Mouse (Mus musculus): ENCODE measurements around the gene Gtf2i.

The Gtf2i gene

DNA sequence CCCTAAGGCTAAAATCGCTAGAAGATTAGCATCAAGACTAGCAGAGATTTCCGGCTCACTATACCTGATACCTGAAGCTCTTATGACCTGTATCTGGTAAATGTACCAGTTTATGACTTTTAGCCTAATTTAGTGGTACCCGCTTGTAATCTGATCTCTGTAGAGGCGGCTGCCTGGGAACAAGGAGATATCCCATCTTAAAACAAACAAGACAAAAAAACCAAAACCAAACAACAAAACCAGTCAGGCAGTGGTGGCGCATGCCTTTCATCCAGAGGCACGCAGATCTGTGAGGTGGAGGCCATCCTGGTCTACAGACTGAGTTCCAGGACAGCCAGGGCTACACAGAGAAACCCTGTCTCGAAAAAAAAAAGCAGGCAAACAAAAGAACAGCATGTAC, 7.1 kb upstream of the Gtf2i start:
- no peak for DNase-seq

DNA sequence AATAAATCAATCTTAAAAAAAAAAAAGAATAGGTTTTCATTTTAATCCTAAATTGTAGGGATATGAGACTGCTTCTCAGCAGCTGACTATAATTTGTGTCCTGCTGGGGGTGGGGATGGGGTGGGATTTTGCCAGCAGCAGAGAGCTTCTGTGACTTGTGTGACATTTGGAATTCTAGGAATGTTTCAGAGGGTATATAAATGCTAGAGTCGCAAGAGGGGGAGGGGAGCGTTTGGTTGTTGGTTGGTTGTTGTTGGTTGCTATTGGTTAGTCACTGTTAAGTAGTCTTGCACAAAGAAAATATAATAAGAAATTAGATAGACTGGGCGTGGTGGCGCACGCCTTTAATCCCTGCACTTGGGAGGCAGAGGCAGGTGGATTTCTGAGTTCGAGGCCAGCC, 4.3 kb upstream of the Gtf2i start:
- no peak for DNase-seq

DNA sequence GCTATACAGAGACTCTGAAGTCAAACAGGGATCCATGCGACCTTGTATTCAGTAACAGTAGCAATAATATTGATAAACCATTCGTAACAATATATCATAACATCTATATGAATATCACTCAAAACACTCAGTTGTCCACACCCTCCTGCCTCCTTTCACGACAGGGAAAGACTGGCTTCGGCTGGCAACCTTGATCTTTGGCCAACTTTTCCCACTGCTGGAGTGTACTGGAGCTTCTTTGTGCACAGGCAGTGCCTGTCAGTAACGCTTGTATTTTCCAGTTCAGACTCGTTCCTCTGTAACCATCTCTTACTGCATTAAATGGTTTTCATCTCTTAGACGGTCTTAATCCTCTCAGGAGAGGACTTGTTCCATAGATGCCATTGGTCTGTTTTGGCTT, 2.2 kb upstream of the Gtf2i start:
- DNase-seq, result no peak

DNA sequence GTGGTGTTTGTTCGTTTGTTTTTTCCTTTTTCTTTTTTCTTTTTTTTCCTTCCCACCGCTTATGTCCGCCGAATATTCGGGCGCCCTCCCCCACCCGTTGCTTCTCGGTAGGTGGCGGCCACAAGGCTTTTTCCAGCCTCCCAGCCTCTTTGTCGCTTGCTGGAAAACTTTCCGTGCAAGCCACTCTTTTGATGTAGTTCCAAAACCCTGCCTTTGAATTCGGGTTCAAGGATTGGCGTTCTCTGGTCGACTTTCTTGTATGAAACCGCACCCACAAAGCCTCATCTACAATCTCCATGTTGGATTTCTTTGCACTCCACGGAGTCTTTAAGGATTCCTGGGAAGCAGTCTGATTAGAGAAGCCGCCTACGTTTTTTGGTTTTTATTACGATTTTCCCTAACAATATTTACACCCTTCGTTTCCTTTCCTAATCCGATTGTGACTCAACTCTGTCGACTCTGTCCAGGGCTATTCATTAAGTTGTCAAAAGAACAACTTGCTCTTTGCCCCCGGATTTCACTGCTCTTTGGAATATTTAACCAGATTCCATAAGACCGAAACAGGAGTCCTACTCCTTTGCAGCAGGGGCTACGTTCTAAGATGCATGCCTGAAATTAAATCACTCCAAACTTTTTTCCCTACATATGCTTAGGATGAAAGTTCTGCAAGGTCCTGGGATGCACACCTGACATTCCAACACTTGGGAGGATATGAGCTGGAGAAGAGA, 1.2 kb upstream of the Gtf2i start:
- peak; percentile 33 for DNase-seq

DNA sequence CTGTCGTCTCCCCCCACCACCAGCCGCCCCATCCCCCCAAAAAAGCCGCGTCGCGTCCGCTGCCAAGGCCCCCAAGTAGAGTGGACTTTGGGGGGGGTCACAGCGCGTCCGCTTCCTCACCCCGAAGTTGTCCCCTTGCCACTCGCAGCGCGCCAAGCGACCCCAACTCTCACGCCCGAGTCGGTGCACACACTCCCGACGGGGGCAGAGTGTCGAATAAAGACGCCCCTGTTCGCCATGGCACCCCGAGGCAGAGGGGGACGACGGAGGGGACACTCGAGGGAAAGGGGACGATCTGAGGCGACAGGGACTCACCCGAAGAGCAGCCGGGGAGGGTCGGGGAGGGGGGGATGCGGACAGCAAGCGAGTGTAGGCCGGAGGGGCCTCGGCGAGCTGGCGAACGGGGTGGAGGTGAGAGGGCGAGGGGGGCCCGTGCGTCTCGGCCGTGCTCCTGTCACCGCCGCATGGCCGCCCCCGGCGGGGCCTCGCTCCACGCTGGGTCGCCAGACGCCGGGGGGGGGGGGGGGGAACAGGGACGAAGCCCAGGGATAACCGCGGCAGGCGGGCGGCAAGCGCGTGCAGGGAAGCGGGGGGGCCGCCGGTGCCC, 389 bp downstream of the Gtf2i start:
- no peak for DNase-seq

DNA sequence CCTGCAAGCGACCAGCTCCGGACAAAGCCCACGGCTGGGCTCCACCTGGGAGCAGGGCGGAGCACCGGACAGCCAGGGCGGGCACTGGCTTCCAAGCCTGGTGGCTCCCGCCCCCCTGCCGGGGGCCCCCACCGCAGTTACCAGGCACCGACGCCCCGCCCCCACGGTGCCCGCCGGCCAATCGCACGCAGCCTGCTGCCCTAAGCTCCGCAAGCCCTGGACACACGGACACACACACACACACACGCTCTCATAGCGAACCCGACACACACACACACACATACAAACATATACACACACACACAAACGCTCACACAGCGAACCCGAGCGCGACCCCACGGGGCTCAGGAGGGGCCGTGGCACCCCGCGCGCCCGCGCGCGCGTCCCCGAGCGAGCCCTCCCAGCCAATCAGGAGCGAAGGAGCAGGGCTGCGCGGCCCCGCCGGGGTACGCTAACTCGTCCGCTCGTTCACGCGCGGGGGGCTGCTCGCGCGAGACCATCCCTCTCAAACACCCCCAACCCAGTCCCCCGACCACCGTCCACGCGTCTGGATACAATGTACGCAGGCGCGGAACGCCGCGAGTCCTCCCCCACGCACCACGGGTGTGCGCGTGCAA, 1.0 kb downstream of the Gtf2i start:
- DNase-seq, result peak; percentile 94

DNA sequence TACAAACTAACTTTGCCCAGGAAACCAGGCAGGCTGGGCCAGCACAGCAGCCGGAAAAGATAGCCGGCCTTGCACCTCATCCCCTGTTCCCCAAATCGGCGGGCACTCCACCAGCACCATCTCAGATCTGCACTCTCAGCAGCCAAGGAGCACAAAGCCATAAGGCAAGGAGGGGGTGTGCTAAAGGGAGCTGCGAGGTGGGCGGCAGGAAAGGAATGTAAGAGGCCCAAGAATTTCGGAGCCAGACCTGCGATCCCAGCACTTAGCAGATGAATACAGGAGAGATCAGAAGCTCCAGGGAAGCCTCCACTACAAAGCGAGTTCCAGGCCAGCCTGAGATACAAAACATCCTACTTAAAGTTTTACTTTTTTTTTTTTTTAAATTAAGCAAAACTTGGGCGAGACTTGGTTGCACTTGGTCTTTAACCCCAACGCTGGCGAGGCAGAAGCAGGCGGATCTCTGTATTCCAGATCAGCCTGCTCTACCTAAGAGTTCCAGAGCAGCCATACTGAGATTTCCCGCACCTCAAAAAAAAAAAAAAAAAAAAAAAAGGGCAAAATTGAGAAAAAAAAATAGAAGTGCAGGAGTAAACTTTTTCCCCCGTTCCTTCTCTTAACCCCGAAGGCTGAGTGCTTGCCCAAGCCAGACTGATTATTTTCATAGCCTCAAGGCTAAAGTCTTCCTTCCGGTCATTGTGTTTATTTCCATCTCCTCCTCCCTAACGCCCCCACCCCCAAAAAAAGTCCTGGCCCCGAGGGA, 1.7 kb downstream of the Gtf2i start:
- peak; percentile 52 for DNase-seq

DNA sequence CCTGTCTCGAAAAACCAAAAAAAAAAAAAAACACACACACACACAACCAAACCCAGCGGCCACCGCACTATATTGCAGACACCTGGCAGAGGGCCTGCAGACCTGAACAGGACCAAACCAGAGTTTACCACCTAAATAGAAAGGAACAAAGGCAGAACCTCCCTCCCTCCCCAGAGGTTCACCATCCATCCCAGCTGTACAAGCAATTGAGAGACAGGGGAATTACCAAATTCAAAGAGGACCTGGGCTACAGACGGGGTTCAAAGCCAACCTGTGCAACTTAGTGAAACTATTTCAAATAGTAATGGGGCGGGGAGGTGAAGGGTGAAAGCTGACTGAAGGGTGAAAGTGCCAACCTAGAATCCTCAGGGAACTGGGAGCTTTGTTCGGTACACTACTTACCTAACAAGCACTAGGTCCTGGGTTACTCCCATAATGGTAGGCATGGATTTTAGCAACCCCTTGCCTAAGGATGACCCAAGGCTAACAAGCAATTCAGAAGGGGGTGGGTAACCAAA, 2.6 kb downstream of the Gtf2i start:
- DNase-seq, result no peak

DNA sequence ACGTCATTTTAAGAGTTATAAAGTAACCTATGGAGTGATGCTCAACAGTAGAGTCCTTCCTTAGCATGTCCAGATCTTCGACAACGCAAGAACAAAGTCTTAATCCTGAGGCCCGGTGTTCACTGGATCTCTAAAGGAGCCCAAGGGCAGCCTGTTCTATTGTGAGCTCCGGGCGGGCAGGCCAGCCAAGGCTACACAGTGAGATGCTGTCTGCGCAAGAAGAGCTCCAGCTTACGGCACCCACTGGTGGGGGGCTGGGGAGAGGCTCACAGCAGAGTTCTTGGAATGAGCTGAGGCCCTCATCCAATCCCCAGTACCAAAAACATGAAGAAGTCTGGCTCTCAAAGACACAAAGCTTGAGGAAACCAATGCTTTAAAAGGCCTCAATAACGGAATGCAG, 4.4 kb downstream of the Gtf2i start:
- no peak for DNase-seq

DNA sequence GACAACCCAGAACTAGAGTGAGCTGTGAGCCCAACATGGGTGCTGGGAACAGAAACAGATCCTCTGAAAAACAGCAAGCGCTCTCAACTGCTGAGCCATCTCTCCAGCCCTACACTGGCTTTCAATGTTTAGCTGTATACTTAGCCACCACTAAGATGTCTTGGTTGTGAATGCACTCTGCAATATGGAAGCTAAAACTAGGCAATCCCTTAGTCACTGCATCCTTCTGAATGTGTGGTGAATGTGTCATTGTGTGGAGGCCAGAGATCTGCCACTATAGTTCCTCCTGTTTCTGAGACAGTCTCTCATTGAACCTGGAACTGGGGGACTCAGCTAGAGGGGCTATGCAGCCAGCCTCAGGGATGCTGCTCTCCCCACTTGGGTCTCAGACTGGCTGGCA, 5.2 kb downstream of the Gtf2i start:
- DNase-seq, result no peak

DNA sequence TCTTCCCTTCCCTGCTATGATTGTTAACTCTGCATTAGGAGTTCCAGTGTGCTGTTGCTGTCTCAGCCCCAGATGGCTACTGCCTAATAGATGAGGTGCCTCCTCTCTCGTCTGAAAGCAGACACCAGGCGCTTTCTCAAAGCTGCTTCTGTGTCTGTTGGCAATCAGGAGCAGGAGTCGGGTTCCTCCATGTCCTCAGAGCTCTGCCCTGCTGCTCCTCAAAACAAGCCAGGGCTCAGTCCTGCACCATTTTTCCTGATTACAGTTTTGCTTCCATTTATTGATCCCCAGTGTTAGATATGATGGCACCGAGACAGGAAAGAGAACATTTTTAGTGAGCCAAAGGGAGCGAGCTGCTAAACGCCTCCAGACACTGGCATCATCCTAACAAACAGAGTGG, 9.9 kb downstream of the Gtf2i start:
- peak; percentile 57 for DNase-seq

DNA sequence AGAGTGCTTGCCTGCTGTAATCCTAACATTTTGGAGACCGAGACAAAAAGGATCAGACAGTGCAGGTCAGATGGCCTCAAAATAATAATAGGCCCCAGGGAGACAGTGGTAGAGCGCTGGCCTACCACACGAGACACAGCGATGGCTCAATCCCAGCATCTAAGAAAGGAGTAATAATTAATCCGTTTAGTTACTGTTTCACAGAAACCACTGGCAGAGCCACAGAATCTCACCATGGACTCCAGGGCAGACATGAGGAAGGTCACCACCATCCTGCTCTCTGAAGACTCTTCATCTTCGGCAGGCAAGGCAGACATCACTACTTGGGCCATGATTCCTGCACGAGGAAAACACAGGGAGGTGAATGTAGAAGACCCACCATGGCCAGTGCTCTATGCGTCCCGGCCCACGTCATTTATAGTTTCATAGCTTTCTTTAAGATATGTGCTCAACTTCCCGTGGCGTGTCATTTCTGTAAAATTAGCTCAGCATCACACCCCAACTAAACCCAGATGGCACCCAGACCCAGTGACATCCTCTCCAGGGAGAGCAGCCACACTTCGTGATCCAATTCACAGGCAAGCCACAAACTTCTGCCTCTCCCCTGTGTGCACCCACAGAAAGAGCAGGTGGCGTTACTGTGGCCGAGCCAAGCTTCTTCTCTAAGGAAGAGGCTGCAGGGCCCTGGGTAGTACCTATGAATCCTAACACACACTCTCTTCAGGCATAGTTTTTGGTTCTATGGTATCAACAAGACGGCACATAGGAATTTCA, 19.1 kb downstream of the Gtf2i start:
- DNase-seq, result peak; percentile 60

DNA sequence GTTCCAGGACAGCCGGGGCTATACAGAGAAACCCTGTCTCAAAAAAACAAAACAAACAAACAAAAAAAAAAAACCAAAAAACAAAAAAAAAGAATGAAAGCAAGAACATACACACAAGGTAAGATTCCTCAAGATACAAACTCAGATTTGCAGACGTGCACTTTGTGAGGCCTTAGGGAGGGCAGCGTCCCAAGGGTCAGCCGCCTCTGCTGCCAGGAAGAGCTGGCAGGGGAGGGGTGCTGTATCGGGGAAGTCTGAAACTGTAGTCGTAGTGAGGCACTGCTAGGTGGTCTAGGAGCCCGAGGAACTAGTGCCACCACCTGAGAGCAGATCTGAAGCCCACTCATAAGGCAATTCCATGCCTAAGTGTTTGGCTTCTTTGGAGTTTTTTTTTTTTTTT, 20.0 kb downstream of the Gtf2i start:
- no peak for DNase-seq

DNA sequence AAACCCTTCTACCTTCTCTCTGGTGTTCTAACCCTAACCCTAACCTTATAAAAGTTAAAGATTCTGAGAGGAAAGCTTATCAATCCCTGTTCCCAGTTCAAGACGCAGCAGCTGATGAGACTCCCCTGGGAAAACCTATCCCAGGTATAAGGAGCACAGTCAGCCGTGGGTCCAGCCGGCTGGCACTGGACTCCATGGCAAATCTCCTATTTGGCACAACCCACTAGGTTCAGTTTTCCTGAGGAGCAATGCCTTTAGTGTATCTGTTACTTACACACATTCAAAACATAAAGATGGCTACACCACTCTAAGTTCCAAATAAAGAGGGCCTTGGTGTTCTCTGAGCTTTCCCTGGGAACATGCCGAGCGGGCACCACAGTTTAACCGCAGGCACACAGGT, 23.5 kb downstream of the Gtf2i start:
- DNase-seq, result no peak

DNA sequence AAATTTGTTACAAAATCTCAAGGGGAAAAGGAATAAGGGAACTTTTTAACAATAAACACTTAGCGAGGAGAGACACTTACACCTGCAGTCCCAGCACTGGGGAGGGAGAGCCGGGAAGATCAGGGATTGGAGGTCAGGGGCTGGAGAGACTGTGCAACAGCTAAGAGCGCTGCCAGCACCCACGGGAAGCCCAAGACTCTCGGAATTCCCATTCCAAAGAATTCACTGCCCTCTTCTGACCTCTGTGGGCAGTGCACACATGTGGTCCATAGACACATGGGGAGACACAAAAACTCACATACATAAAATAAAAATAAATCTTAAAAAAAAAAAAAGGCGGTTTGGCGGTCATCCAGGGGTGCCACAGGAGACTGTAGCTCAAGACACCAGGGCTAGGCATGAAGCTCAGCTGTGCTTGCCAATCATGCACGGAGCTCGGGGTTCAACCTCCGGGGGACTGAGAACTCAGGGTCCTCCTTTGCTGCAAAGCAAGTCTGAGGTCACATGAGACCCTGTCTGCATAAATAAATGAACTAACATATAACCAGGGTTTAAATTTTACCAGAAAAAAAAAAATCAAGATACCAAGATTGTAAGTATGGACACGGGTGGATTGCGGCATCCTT, 24.5 kb downstream of the Gtf2i start:
- DNase-seq, result no peak

DNA sequence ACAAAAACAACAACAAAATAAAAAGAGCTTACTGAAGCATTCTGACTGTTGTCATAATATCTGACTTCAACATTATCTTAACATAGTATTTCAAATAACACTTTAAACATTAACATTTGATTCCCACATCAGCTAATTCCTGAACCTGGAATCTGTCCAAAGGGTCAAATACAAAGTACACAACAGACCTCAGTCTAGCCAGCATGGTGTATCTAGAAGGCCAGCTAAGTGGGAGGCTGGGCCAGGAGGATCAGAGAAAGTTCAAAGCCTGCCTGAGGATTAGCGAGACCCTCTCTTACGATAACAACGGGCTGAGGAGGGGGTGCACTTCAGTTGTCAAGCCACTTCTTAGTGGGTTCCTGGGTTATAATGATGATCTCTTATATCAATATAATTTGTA, 26.5 kb downstream of the Gtf2i start:
- no peak for DNase-seq

DNA sequence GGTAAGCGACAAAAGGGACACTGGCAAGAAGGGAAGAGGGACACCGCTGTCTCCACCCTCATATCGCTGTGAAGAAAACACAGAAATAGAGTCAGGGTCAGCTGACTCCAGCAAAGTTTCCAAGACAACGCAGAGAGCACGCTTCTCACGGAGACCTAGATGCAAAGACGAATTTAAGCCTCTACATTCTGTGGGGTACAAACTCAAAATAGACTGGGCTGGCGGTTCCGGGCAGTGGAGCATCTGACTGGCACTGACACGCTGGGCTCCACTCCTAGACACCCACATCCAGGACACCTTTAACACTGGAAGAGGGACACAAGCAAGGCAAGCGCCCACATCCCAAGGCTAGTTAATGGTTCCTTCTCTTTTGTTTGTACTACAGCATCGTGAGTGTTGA, 29.6 kb downstream of the Gtf2i start:
- no peak for DNase-seq

DNA sequence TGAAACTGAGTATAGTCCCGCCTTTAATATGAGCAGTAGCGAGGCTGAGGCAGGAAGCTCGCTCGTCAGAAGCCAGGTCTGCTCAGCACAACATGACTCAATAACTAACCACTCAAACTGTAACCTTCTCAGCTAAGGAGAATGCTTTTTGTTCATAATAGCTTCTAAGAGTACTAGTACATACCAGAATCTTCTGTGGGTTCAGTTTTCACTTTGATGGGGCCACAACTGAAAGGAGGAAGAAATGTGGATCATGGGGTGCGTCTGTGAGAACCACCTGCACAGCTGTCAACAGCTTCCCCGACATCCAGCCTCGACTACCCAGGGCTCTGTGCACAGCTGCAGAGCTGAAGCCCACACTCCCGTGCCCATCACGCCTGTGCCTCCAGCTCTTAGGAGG, 32.0 kb downstream of the Gtf2i start:
- no peak for DNase-seq

DNA sequence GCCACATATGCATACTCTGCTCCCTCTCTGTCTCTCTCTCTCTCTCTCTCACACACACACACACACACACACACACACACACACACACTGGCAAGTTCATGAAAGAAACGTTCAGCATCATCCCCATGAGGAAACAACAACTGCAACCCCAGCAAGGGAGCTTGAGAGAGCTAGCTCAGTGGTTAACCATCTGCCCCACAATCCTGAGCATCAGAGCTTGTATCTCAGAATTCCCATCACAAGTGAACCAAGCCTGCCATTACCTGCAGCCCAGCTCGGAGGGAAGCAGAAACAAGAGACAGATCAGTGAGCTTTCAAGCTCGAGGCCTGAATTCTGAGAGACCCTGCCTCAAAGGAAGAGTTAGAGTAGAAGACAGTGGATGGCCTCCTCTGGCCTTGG, 32.5 kb downstream of the Gtf2i start:
- DNase-seq, result no peak

DNA sequence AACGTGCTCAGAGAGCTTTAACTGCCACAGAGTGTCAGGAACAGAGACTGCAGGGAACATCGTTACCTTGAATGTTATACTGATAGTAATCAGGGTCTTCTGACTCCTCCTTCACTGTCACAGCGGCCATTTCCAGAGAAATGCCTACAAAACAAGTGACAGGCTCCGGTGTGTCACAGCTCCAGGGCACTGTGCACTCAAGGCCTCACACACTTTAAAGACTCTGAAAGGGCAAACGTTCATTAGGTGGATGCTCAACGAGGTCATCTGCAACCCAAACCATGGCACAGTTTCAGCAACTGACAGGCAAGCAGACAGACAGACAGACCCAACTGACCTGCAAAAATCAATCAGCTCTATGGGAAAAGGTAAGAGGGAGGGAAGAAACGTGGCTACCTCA, 35.2 kb downstream of the Gtf2i start:
- DNase-seq, result no peak

DNA sequence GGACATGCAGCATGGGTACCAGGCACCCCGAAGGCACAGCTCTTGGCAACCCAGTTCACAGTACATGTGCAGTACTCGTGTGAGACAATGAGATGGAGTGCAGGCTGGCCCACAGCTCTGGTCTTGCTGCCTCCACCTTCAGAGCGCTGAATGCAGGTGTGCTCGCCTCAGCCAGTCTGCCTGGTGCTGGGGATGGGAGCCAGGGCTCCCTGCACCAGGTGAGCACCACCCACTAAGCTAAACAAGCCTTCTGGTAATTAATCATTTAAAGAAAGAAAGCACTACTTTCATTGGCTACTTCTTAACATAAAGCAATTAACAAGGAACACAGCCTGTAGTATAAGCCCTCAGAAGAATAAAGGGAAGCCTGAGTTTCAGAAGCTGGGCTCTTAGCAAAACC, 37.5 kb downstream of the Gtf2i start:
- DNase-seq, result no peak

DNA sequence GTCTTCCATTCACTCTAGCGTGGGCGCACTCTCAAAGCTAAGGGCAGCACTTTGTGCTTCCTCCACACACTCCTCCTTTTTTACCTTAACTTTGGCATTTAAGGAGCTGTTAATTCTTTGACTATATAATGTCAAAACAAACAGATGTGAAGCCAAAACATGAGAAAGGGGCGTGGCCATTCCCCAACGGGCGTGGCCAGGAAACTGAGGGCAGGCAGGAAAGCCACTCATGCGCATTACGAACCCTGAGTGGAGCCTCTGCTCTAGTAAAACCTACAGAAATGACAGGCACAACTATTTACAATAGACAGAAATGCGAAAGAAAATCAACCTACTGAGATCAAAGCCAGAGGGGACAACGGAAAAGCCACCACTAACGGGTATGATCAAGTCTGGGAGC, 39.0 kb downstream of the Gtf2i start:
- no peak for DNase-seq

Data from layer of hippocampus, adult 9-11 months (tissue).